Mouse (Mus musculus): ENCODE measurements around the gene Zfp384.
"Not testable (repeated sequence)": the region's sequence is repeated elsewhere in the genome, so short reads cannot be mapped to it uniquely, and the experiment has no call there.

Zfp384 gene

GRCm38 (mm10) chr6:125051237-125051636 is 42.3 kb downstream of the Zfp384 start:
- H3K4me1 ChIP-seq (replicated peaks; ENCODE audit: low read depth, low read length), result peaks cover 61% of the 10 kb centered on the region
- TF ChIP-seq CTCF (conservative IDR thresholded peaks at IDR 0.05; ENCODE audit: low read length) (peak; percentile 80), POU5F1 (IDR thresholded peaks at IDR 0.05; ENCODE audit: borderline replicate concordance, low read length) (no peak)
- no peaks in the 10 kb centered on the region for H3K9me3 ChIP-seq (ENCODE audit: low read length)
- H3K36me3 ChIP-seq (ENCODE audit: insufficient read depth, low read length), result peaks cover 53% of the 10 kb centered on the region
- H3K4me3 ChIP-seq (replicated peaks; ENCODE audit: low read length), result peak overlapping the region; percentile 20
- H3K27me3 ChIP-seq (ENCODE audit: insufficient read depth, low read length), result peaks cover 6% of the 10 kb centered on the region; the same call in 1 of the 2 replicates

- H3K36me3 ChIP-seq (ENCODE audit: insufficient read depth, low read length), result no peaks in the 10 kb centered on the region
- no peaks in the 10 kb centered on the region for H3K9me3 ChIP-seq (ENCODE audit: low read length)
- TF ChIP-seq NANOG (IDR thresholded peaks at IDR 0.05; ENCODE audit: borderline replicate concordance, low read length) (no peak), POU5F1 (IDR thresholded peaks at IDR 0.05; ENCODE audit: borderline replicate concordance, low read length) (no peak), CTCF (conservative IDR thresholded peaks at IDR 0.05; ENCODE audit: low read length) (no peak)
- 0 out of 2 replicates have a peak overlapping the region, but pooled peaks have one; percentile 29 for H3K4me3 ChIP-seq (replicated peaks; ENCODE audit: low read length)
- peaks cover 55% of the 10 kb centered on the region for H3K4me1 ChIP-seq (replicated peaks; ENCODE audit: low read depth, low read length)
- no peaks in the 10 kb centered on the region for H3K27me3 ChIP-seq (ENCODE audit: insufficient read depth, low read length)
Measured at GRCm38 (mm10) chr6:125061493-125061892, 52.5 kb downstream of the Zfp384 start.

- Histone ChIP-seq H3K4me1 (replicated peaks; ENCODE audit: low read depth, low read length) (peaks cover 62% of the 10 kb centered on the region), H3K36me3 (ENCODE audit: insufficient read depth, low read length) (no peaks in the 10 kb centered on the region), H3K27me3 (ENCODE audit: insufficient read depth, low read length) (no peaks in the 10 kb centered on the region), H3K4me3 (replicated peaks; ENCODE audit: low read length) (peak overlapping the region; percentile 4; the same call in 1 of the 2 replicates), H3K9me3 (ENCODE audit: low read length) (no peaks in the 10 kb centered on the region)
- TF ChIP-seq NANOG (IDR thresholded peaks at IDR 0.05; ENCODE audit: borderline replicate concordance, low read length), result no peak
- no peak for TF ChIP-seq POU5F1 (IDR thresholded peaks at IDR 0.05; ENCODE audit: borderline replicate concordance, low read length)
- no peak for TF ChIP-seq CTCF (conservative IDR thresholded peaks at IDR 0.05; ENCODE audit: low read length)
Measured at GRCm38 (mm10) chr6:125062511-125062910, 53.6 kb downstream of the Zfp384 start.

- H3K4me1 ChIP-seq (replicated peaks; ENCODE audit: low read depth, low read length), result peaks cover 73% of the 10 kb centered on the region
- H3K36me3 ChIP-seq (ENCODE audit: insufficient read depth, low read length), result no peaks in the 10 kb centered on the region
- H3K27me3 ChIP-seq (ENCODE audit: insufficient read depth, low read length), result no peaks in the 10 kb centered on the region
- peak overlapping the region; percentile 32; the same call in 1 of the 2 replicates for H3K4me3 ChIP-seq (replicated peaks; ENCODE audit: low read length)
- TF ChIP-seq NANOG (IDR thresholded peaks at IDR 0.05; ENCODE audit: borderline replicate concordance, low read length) (no peak), CTCF (conservative IDR thresholded peaks at IDR 0.05; ENCODE audit: low read length) (no peak), POU5F1 (IDR thresholded peaks at IDR 0.05; ENCODE audit: borderline replicate concordance, low read length) (no peak)
- H3K9me3 ChIP-seq (ENCODE audit: low read length), result no peaks in the 10 kb centered on the region
Measured at GRCm38 (mm10) chr6:125063906-125064305, 55.0 kb downstream of the Zfp384 start.

- H3K9me3 ChIP-seq (ENCODE audit: low read length); H3K27me3 ChIP-seq (ENCODE audit: insufficient read depth, low read length); H3K4me3 ChIP-seq (replicated peaks; ENCODE audit: low read length); H3K36me3 ChIP-seq (ENCODE audit: insufficient read depth, low read length): not testable (repeated sequence)
- peaks cover 84% of the 10 kb centered on the region for H3K4me1 ChIP-seq (replicated peaks; ENCODE audit: low read depth, low read length)
Measured at GRCm38 (mm10) chr6:125065223-125065622, 56.3 kb downstream of the Zfp384 start.

GRCm38 (mm10) chr6:125067571-125067995 is 58.6 kb downstream of the Zfp384 start, which contains the start of gene Lpar5:
Lpar5 (plus strand) TSS chr6:125067920.
- H3K4me1 ChIP-seq (replicated peaks; ENCODE audit: low read depth, low read length), result peaks cover 85% of the 10 kb centered on the region
- TF ChIP-seq POU5F1 (IDR thresholded peaks at IDR 0.05; ENCODE audit: borderline replicate concordance, low read length) (no peak), CTCF (conservative IDR thresholded peaks at IDR 0.05; ENCODE audit: low read length) (no peak), NANOG (IDR thresholded peaks at IDR 0.05; ENCODE audit: borderline replicate concordance, low read length) (no peak)
- H3K4me3 ChIP-seq (replicated peaks; ENCODE audit: low read length), result peak within 1 kb of the TSS; percentile 73
- no peaks in the 10 kb centered on the region for H3K36me3 ChIP-seq (ENCODE audit: insufficient read depth, low read length)
- no peaks in the 10 kb centered on the region for H3K27me3 ChIP-seq (ENCODE audit: insufficient read depth, low read length)
- H3K9me3 ChIP-seq (ENCODE audit: low read length), result no peaks in the 10 kb centered on the region

GRCm38 (mm10) chr6:125071170-125071895 is 62.4 kb downstream of the Zfp384 start:
- H3K9me3 ChIP-seq (ENCODE audit: low read length), result no peaks in the 10 kb centered on the region

GRCm38 (mm10) chr6:125071896-125072279 is 62.9 kb downstream of the Zfp384 start:
- peaks cover 7% of the 10 kb centered on the region for H3K36me3 ChIP-seq (ENCODE audit: insufficient read depth, low read length)
- no peaks in the 10 kb centered on the region for H3K27me3 ChIP-seq (ENCODE audit: insufficient read depth, low read length)
- peak overlapping the region; percentile 71 for H3K4me3 ChIP-seq (replicated peaks; ENCODE audit: low read length)
- TF ChIP-seq CTCF (conservative IDR thresholded peaks at IDR 0.05; ENCODE audit: low read length) (no peak), NANOG (IDR thresholded peaks at IDR 0.05; ENCODE audit: borderline replicate concordance, low read length) (no peak), POU5F1 (IDR thresholded peaks at IDR 0.05; ENCODE audit: borderline replicate concordance, low read length) (no peak)
- peaks cover 68% of the 10 kb centered on the region for H3K4me1 ChIP-seq (replicated peaks; ENCODE audit: low read depth, low read length)
- H3K9me3 ChIP-seq (ENCODE audit: low read length), result no peaks in the 10 kb centered on the region

More at GRCm38 (mm10) chr6:125071170-125071895, 62.4 kb downstream of the Zfp384 start:
- Histone ChIP-seq H3K27me3 (ENCODE audit: insufficient read depth, low read length) (no peaks in the 10 kb centered on the region), H3K4me1 (replicated peaks; ENCODE audit: low read depth, low read length) (peaks cover 69% of the 10 kb centered on the region), H3K4me3 (replicated peaks; ENCODE audit: low read length) (peak overlapping the region; percentile 71), H3K36me3 (ENCODE audit: insufficient read depth, low read length) (peaks cover 7% of the 10 kb centered on the region)
- TF ChIP-seq NANOG (IDR thresholded peaks at IDR 0.05; ENCODE audit: borderline replicate concordance, low read length), result no peak
- TF ChIP-seq CTCF (conservative IDR thresholded peaks at IDR 0.05; ENCODE audit: low read length), result no peak
- no peak for TF ChIP-seq POU5F1 (IDR thresholded peaks at IDR 0.05; ENCODE audit: borderline replicate concordance, low read length)

- Histone ChIP-seq H3K27me3 (ENCODE audit: insufficient read depth, low read length) (no peaks in the 10 kb centered on the region), H3K4me1 (replicated peaks; ENCODE audit: low read depth, low read length) (peaks cover 49% of the 10 kb centered on the region), H3K36me3 (ENCODE audit: insufficient read depth, low read length) (peaks cover 7% of the 10 kb centered on the region), H3K4me3 (replicated peaks; ENCODE audit: low read length) (no peak overlapping the region), H3K9me3 (ENCODE audit: low read length) (no peaks in the 10 kb centered on the region)
- TF ChIP-seq CTCF (conservative IDR thresholded peaks at IDR 0.05; ENCODE audit: low read length) (no peak), NANOG (IDR thresholded peaks at IDR 0.05; ENCODE audit: borderline replicate concordance, low read length) (no peak), POU5F1 (IDR thresholded peaks at IDR 0.05; ENCODE audit: borderline replicate concordance, low read length) (no peak)
Measured at GRCm38 (mm10) chr6:125073825-125074224, 64.9 kb downstream of the Zfp384 start.

Data from E14TG2a.4 (cell line).